Mouse (Mus musculus): ENCODE measurements around the gene Rnasel.

Gene Rnasel

DNA sequence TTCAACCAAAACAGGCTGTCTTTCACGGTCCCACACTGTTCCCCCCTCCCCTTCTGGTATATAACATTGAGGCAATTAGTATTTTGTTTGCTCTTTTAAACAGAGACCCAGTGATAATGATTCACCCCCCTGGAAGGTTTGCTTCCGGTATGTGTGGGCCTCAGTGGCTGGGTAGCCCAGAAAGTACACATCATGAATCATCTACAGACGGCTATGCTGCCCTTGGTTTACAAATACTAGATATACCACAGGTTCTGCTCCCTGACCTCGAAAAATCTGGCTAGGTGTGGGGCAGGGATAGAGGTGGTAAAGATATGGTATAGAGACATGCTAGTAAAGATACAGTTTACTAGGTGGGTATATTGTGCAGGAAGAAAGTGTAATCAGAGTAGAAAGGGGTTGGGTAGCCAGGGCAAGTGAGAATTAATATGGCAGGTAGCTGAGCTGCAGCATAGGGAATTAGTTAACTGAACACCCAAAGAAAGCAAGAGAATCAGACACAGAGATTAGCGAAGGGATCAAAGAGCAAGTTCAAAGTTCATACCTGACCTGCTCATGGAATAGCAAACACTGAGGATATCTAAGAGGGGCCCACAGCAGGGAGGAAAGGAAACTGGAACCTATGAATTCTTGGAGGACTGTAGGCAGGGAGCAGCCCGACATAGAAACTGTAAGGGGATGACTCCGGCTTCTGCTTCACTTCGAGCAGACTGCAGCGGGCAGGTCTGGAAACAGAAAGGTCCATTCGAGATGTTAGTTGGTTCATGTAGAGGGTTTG lies 21.0 kb downstream of the Rnasel start:
- no peak for DNase-seq

DNA sequence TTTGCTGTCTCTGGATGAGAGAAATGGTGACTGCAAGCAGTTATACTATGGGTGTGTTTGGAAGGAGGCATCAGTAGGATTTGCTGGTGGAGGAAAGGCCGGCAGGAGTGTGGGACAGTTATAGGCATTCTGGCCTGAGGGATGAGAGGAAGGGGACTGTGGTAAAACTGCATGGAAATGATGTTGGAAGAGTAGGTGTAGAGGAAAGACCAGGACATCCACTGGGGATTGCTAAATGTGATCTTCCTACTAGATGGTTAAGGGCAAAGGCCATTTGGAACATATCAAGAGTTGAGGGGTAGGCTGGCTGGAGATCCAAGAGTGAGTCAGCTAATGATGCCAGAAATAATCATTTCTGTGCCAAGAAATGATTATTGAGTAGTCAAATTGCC lies 21.5 kb downstream of the Rnasel start:
- no peak for DNase-seq

DNA sequence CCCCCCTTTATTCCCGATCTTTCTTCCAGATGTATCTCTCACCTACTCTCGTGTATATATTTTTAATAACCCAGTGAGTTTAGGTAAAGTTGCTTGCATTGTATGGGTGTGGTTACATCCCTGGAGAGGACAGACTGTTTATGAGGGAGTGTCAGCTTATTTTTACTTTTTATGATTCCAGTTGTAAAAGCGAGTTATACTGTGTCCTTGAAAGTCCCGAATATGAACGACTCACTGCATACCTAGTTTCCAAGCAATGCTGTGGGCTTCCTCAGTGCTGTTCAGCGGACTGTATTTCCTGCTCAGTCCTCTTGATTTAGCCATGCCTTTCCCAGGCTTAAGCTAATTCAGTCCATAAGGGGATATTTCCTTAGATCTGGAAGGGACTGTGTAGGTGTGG lies 25.9 kb downstream of the Rnasel start:
- no peak for DNase-seq

GRCm38 (mm10) chr1:153776257-153776656 lies 27.0 kb downstream of the Rnasel start:
- no peak for DNase-seq

DNA sequence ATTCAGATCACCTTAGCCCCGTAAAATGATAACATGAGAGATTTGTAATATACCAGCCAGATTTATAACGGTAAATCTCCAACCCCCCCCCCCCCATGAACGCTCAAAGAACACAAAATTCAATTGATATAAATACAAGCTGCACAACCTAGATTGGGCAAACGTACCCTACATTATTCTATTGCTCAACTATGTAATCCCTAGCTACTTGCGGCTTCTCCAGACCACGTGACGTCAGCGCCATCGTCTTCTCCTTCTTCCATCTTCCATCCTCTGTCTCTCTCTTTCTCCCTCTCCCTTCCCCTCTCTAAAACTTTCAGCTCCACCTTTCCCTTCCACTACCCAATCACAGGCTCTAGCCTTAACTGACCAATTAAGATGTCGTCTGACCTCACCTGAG lies 29.0 kb downstream of the Rnasel start:
- no peak for DNase-seq

DNA sequence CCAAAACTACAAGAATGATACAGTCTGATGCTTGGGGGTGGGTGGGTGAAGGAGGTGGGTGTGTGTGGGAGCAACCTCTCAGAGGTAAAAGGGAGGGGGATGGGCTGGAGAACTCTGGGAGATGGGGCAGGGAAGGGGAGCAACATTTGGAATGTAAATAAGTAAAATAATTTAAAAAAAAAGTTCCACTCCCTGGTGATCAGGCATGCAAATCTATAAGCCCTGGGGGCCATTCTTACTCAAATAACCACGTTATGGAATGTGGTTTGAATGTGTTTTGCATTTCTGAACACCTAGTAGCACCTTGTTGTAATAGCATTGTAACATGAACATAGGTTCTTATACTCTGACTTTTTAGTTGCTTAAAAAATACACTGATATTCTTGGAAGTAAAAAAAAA lies 34.1 kb downstream of the Rnasel start:
- no peak for DNase-seq

DNA sequence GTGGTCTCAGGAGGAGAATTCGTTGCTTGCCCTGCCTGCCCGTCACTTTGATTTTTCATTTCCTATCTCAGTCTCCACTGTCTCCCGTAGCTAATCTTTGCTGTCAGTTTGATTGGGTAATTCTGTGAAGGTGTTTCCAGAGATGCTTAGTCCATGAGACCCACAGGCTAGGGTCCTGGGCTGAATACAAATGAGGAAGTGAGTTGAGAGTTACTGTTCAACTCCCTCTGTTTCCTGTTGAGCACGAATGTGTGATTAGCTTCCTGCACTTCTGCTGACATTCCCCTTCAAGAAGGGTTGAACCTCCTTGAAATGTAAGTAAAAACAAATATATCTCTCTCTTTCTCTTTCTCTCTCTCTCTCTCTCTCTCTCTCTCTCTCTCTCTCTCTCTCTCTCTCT lies 36.4 kb downstream of the Rnasel start:
- no peak for DNase-seq

- no peak for DNase-seq
Measured at GRCm38 (mm10) chr1:153790708-153791107, 41.5 kb downstream of the Rnasel start.

DNA sequence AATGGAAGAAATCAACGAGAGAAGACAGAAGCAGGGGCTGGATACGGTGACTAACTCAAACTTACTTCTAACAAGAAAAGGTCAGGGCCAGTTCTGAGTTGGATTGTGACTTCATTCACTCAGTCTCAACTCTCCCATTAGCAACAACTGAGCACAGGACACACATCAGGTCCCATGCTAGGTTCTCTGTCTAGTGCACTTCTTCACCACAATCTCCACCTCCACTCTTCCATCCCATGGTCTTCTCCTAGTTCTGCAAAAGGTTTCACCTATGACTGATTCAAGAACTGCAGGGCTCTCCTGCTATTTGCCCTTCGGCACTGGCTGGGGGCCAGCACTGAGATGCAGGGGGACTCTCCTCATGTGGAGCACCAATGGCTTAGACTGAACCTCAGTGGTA lies 45.0 kb downstream of the Rnasel start:
- DNase-seq = no peak

DNA sequence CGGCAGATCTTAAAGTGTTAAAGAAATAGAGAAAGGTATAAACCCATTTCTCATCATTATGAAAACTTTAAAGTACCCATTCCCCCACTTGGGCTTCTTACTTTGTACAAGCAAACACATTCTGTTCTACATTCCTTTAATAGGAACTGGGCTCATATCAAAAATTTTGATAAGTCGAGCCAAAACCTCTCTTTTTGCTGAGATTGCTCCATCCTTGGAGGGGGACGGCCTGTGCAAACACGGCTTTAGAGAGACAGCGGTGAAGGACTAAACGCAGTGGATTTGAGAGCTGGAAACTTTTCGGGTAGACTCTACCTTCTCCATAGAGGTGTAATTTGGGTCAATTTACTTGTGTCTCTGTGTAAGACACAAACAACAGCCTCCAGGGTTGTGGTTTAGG lies 53.5 kb downstream of the Rnasel start:
- DNase-seq = no peak

GRCm38 (mm10) chr1:153803530-153803929 lies 54.3 kb downstream of the Rnasel start:
- no peak for DNase-seq

GRCm38 (mm10) chr1:153807390-153807993 lies 58.3 kb downstream of the Rnasel start:
- DNase-seq = peak; percentile 51

Data from liver (tissue).